Mouse (Mus musculus) mammary gland, adult 2 months (tissue): ENCODE results near the gene Ulk2. TPM values are rescaled to one million over a fixed set of nuclear protein-coding genes. Genes with fewer than 3 reads are reported as not detected.

Experiments used
- polyA plus RNA-seq: library from polyadenylated mRNA; depleted of rRNA; stranded (reverse); fragments of >200 nt; gene quantifications from 2 replicates; pipeline ENCODE4 v1.2.3, GENCODE M21; 2012; ENCODE audit warnings: low replicate concordance; rRNA removed

Gene Ulk2
- polyA plus RNA-seq = 58.8 and 111 TPM in 2 replicates

GRCm38 (mm10) chr11:61854988-61855411 lies at the start of gene Ulk2:
Gene Ulk2 (minus strand): TSS chr11:61855073.

GRCm38 (mm10) chr11:61761584-61762407 lies 93.1 kb downstream of the Ulk2 start, which contains the start of gene Prpsap2:
Gene Prpsap2 (minus strand): TSS chr11:61762088.

Other genes starting within 250 kb of the Ulk2 start
- 35.2 and 60.2 TPM in 2 replicates for gene Grap, start 201.8 kb downstream of the Ulk2 start, polyA plus RNA-seq
- 2.2 and 2.6 TPM in 2 replicates for gene Fam83g, start 171.0 kb downstream of the Ulk2 start, polyA plus RNA-seq
- 0.07 TPM in 1 of 2 replicates, not detected in the other for gene Slc5a10, start 134.2 kb downstream of the Ulk2 start, polyA plus RNA-seq
- gene Prpsap2, start 93.0 kb downstream of the Ulk2 start, polyA plus RNA-seq = 13.2 and 18.1 TPM in 2 replicates
- 9.7 and 14.4 TPM in 2 replicates for gene Akap10, start 75.2 kb upstream of the Ulk2 start, polyA plus RNA-seq
- 3.0 and 3.6 TPM in 2 replicates for gene Specc1, start 101.7 kb upstream of the Ulk2 start, polyA plus RNA-seq